Comparison of ENCODE assay signal across 8 mouse cellular contexts in genomic region chr11:78245627-78246317, GRCm38 (mm10). TPM values are rescaled to one million over a fixed set of nuclear protein-coding genes. Genes with fewer than 3 reads are reported as not detected.
DNase-seq lines count a peak whose midpoint lies in the region; ATAC-seq lines count a peak whose summit lies in the region.

Sdf2 (plus strand) TSS chr11:78245746.
Supt6 (minus strand) TSS chr11:78245987.

- peak within 1 kb of the TSS; percentile 91 for H3K27ac ChIP-seq in intestine, embryonic 14.5 days (ENCODE audit: low read depth)

- WGBS in intestine, embryonic 14.5 days, result under 1% methylated on average over 50 of the region's 50 CpGs

- intact Hi-C loops in left cerebral cortex, postnatal 14 days (cut with DNase I), result no loop called here

- H3K9me3 ChIP-seq in intestine, embryonic 14.5 days (ENCODE audit: control insufficient read depth, low read length), result no peaks in the 10 kb centered on the region

- peaks cover 12% of the 10 kb centered on the region for H3K36me3 ChIP-seq in intestine, embryonic 14.5 days (ENCODE audit: control insufficient read depth, insufficient read depth, low read length)

- H3K27me3 ChIP-seq in intestine, embryonic 14.5 days (replicated peaks; ENCODE audit: control insufficient read depth, insufficient read depth, low read length), result no peaks in the 10 kb centered on the region

- H3K4me2 ChIP-seq in intestine, embryonic 14.5 days (ENCODE audit: low read length), result peak within 1 kb of the TSS; percentile 86

- peak; percentile 91 for ATAC-seq in intestine, embryonic 14.5 days (replicated peaks; ENCODE audit: low FRiP score, low TSS enrichment, low read depth)

- peak within 1 kb of the TSS; percentile 91 for H3K9ac ChIP-seq in intestine, embryonic 14.5 days (ENCODE audit: low read length)

- peak within 1 kb of the TSS; percentile 98 for H3K4me3 ChIP-seq in intestine, embryonic 14.5 days (ENCODE audit: low read depth, low read length)

- H3K4me1 ChIP-seq in intestine, embryonic 14.5 days (replicated peaks; ENCODE audit: control insufficient read depth, insufficient read depth, low read length), result peaks cover 27% of the 10 kb centered on the region

- peak; percentile 92 to 99 for DNase-seq in adrenal gland, adult (ENCODE audit: inconsistent age in 2 of 2, low spot score in 1 of 2)
- peak; percentile 96 for DNase-seq in embryo, embryonic 10.5 days (ENCODE audit: low spot score)
- DNase-seq in gastrocnemius, postnatal 25 days, result peak; percentile 85
- DNase-seq in intestine, embryonic 14.5 days (ENCODE audit: low spot score), result peak; percentile 99
- peak; percentile 84 for DNase-seq in left cerebral cortex, postnatal 14 days (ENCODE audit: low spot score in 2 of 2)
- DNase-seq in mesoderm, embryonic 11.5 days (ENCODE audit: low read depth, low spot score), result peak; percentile 89
- peak; percentile 84 to 87 for DNase-seq in right cerebral cortex, postnatal 36 days (ENCODE audit: low spot score in 2 of 2)
- peak; percentile 97 for DNase-seq in yolk sac, embryonic 10.5 days (ENCODE audit: low spot score)

RNA-seq across cellular contexts. Expression of gene Sdf2, which starts in this region (rescaled TPM):
- total RNA-seq in gastrocnemius, postnatal 25 days (2021), result 10 to 100 TPM; 37.4 to 47.4 TPM
- polyA plus RNA-seq in intestine, embryonic 14.5 days (2014; fragmentation: Nextera tagmentation; extraction: Ambion mirVana), result 77.4 and 86.7 TPM in 2 replicates
- total RNA-seq in left cerebral cortex, postnatal 14 days (2021), result 10 to 100 TPM; 67.7 to 70.3 TPM

RNA-seq across cellular contexts. Expression of gene Supt6, which starts in this region (rescaled TPM):
- 10 to 100 TPM; 22.2 to 22.6 TPM for total RNA-seq in gastrocnemius, postnatal 25 days (2021)
- 26.4 and 28.0 TPM in 2 replicates for polyA plus RNA-seq in intestine, embryonic 14.5 days (2014; fragmentation: Nextera tagmentation; extraction: Ambion mirVana)
- total RNA-seq in left cerebral cortex, postnatal 14 days (2021), result 10 to 100 TPM; 89.6 to 96.1 TPM

Comparison
In these comparisons a context has a peak if more than half of its experiments do, and no peak if none do; other contexts are left out.
1. Peak in every context shown above with its lines: DNase-seq, ATAC-seq, H3K4me3 ChIP-seq and H3K27ac ChIP-seq.